Mouse (Mus musculus): Measurements from ENCODE around the gene Olfr70. TPM values are rescaled to one million over a fixed set of nuclear protein-coding genes. Genes with fewer than 3 reads are reported as not detected.
A peak's percentile ranks its signal among the peaks of the same experiment; 100 is the strongest.

Olfr70 gene
- polyA plus RNA-seq, 2 experiments = not detected

DNA sequence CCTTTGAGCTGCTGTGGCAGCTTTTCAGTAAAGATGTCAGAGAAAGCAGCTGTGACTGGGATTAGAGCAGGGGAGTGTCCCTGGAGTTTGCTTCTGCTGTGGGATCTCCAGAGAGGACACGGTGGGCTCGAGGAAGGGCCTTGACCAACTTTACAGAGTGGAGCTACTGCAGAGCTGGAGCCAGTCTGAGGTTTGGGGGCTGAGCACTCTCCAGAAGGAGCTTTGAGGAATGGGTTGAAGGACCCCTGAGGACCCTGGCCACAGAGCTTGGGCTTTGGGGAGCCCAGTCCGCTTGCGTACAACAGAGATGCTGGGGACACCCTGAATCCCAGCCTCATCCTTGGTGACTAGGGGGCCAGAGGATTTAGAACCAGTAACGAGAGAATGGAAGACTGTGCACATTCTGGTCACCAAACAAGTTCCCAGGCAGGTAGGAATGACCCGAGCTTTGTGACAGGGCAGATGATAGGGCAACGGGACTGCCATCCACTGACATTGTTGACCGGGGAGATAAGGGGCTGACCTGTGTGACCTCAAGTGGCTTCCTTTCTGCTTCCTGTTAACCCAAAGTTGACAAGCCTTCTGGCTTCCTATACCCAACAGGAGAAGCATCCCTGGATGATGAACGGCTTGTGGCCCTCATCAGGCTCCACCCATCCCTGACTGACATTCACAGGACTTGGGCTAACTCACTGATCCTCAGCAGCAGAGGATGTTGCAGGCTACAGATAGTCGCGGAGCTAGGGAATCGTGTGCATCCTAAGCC, 25.8 kb upstream of the Olfr70 start:
- no peaks in the 10 kb centered on the region for H3K36me3 ChIP-seq (ENCODE audit: control insufficient read depth, insufficient read depth, low read length)
- no peak overlapping the region for H3K9ac ChIP-seq (ENCODE audit: low read depth, low read length, severe bottlenecking)
- no peak overlapping the region for H3K4me2 ChIP-seq (replicated peaks; ENCODE audit: low read depth, low read length, severe bottlenecking)
- ATAC-seq (ENCODE audit: low FRiP score, low read depth) (no peak), DNase-seq (ENCODE audit: low spot score) (no peak)
- H3K27me3 ChIP-seq (ENCODE audit: control insufficient read depth, insufficient read depth, low read length) = no peaks in the 10 kb centered on the region
- no peak for TF ChIP-seq POLR2A (IDR thresholded peaks at IDR 0.05; ENCODE audit: borderline replicate concordance, extremely low read depth, insufficient read depth, insufficient read length)
- peaks cover 16% of the 10 kb centered on the region; the same call in 1 of the 2 replicates for H3K4me1 ChIP-seq (ENCODE audit: control insufficient read depth, insufficient read depth, low read length)
- H3K27ac ChIP-seq (replicated peaks; ENCODE audit: low read depth, low read length) = no peak overlapping the region
- no peaks in the 10 kb centered on the region for H3K9me3 ChIP-seq (ENCODE audit: control insufficient read depth, low read length)
- 60% methylated on average over 12 of the region's 12 CpGs for WGBS
- no peak overlapping the region for H3K4me3 ChIP-seq (replicated peaks; ENCODE audit: low read length)

DNA sequence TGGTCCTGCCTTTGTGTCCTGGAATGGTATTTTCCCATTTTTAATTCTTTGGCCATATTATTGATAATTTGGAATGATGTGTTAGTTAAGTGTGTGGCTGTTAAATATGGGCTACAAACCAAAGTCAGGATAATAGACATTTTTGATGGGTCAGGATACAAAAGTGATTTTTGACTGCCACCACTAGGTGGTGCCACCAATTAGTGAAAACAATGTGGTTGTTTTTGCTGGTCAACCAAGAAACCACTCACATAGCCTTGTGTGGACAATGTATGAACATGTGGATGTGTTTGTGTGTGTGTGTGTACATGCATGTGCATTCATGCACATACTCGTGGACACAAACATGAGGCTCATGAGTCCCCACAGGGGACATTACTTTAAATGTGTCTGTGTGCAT, 24.2 kb upstream of the Olfr70 start:
- Histone ChIP-seq H3K4me1 (ENCODE audit: control insufficient read depth, insufficient read depth, low read length) (0 out of 2 replicates have a peak, but pooled peaks cover 6% of the 10 kb centered on the region), H3K27me3 (ENCODE audit: control insufficient read depth, insufficient read depth, low read length) (no peaks in the 10 kb centered on the region), H3K9me3 (ENCODE audit: control insufficient read depth, low read length) (no peaks in the 10 kb centered on the region), H3K4me2 (replicated peaks; ENCODE audit: low read depth, low read length, severe bottlenecking) (no peak overlapping the region), H3K4me3 (replicated peaks; ENCODE audit: low read length) (no peak overlapping the region), H3K36me3 (ENCODE audit: control insufficient read depth, insufficient read depth, low read length) (no peaks in the 10 kb centered on the region), H3K27ac (replicated peaks; ENCODE audit: low read depth, low read length) (no peak overlapping the region), H3K9ac (ENCODE audit: low read depth, low read length, severe bottlenecking) (no peak overlapping the region)
- ATAC-seq (ENCODE audit: low FRiP score, low read depth) (no peak), DNase-seq (ENCODE audit: low spot score) (peak; percentile 66)
- no peak for TF ChIP-seq POLR2A (IDR thresholded peaks at IDR 0.05; ENCODE audit: borderline replicate concordance, extremely low read depth, insufficient read depth, insufficient read length)
- 38% methylated on average over 1 of the region's 1 CpGs for WGBS

GRCm38 (mm10) chr4:43722191-43722590, 21.6 kb upstream of the Olfr70 start:
- ATAC-seq (ENCODE audit: low FRiP score, low read depth) (no peak), DNase-seq (ENCODE audit: low spot score) (no peak)
- H3K4me3 ChIP-seq (replicated peaks; ENCODE audit: low read length) = no peak overlapping the region
- no peak overlapping the region for H3K9ac ChIP-seq (ENCODE audit: low read depth, low read length, severe bottlenecking)
- WGBS = 87% methylated on average over 4 of the region's 4 CpGs
- H3K9me3 ChIP-seq (ENCODE audit: control insufficient read depth, low read length) = no peaks in the 10 kb centered on the region
- H3K27me3 ChIP-seq (ENCODE audit: control insufficient read depth, insufficient read depth, low read length) = no peaks in the 10 kb centered on the region
- H3K4me2 ChIP-seq (replicated peaks; ENCODE audit: low read depth, low read length, severe bottlenecking) = no peak overlapping the region
- no peak overlapping the region for H3K27ac ChIP-seq (replicated peaks; ENCODE audit: low read depth, low read length)
- no peaks in the 10 kb centered on the region for H3K36me3 ChIP-seq (ENCODE audit: control insufficient read depth, insufficient read depth, low read length)
- 0 out of 2 replicates have a peak, but pooled peaks cover 2% of the 10 kb centered on the region for H3K4me1 ChIP-seq (ENCODE audit: control insufficient read depth, insufficient read depth, low read length)
- TF ChIP-seq POLR2A (IDR thresholded peaks at IDR 0.05; ENCODE audit: borderline replicate concordance, extremely low read depth, insufficient read depth, insufficient read length) = no peak

- ATAC-seq (ENCODE audit: low FRiP score, low read depth) (peak; percentile 27; the same call in 1 of the 2 replicates), DNase-seq (ENCODE audit: low spot score) (no peak)
These were observed 20.1 kb upstream of the Olfr70 start for GRCm38 (mm10) chr4:43720491-43721228.

DNA sequence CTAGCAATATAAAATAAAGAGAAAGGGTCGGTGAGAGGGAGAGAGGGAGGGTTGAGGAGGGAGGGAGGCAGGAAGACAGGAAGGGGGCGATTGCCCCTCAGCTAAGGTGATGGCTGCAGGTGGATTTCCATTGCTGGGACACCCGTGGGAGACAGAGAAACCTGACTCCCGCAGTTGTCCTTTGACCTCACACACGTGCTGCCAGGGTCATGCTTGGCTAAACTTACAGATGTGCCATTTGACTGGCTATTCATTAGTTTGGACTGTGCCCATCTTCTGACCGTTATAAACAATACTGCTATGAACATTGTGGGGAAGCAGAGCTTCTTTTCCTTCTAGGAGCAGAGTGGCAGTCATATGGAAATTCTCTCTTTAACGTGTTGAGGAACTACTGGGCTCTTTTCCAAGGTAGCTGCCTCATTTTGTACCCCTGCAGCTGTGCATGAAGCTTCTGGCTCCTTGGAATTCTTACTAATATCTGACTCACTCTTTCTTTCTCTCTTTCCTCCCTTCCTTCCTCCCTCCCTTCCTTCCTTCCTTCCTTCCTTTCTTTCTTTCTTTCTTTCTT, 13.1 kb upstream of the Olfr70 start:
- DNase-seq (ENCODE audit: low spot score) = peak; percentile 71
- H3K4me3 ChIP-seq (replicated peaks; ENCODE audit: low read length) = no peak overlapping the region
- no peak for ATAC-seq (ENCODE audit: low FRiP score, low read depth)
- no peak overlapping the region for H3K4me2 ChIP-seq (replicated peaks; ENCODE audit: low read depth, low read length, severe bottlenecking)
- 25% methylated on average over 7 of the region's 7 CpGs for WGBS
- no peaks in the 10 kb centered on the region for H3K27me3 ChIP-seq (ENCODE audit: control insufficient read depth, insufficient read depth, low read length)
- H3K9me3 ChIP-seq (ENCODE audit: control insufficient read depth, low read length) = no peaks in the 10 kb centered on the region
- H3K4me1 ChIP-seq (ENCODE audit: control insufficient read depth, insufficient read depth, low read length) = peaks cover 5% of the 10 kb centered on the region; the same call in 1 of the 2 replicates
- no peaks in the 10 kb centered on the region for H3K36me3 ChIP-seq (ENCODE audit: control insufficient read depth, insufficient read depth, low read length)
- H3K27ac ChIP-seq (replicated peaks; ENCODE audit: low read depth, low read length) = no peak overlapping the region
- no peak for TF ChIP-seq POLR2A (IDR thresholded peaks at IDR 0.05; ENCODE audit: borderline replicate concordance, extremely low read depth, insufficient read depth, insufficient read length)
- H3K9ac ChIP-seq (ENCODE audit: low read depth, low read length, severe bottlenecking) = no peak overlapping the region

More at GRCm38 (mm10) chr4:43720491-43721228, 20.1 kb upstream of the Olfr70 start:
- Histone ChIP-seq H3K4me2 (replicated peaks; ENCODE audit: low read depth, low read length, severe bottlenecking) (no peak overlapping the region), H3K4me3 (replicated peaks; ENCODE audit: low read length) (no peak overlapping the region), H3K9ac (ENCODE audit: low read depth, low read length, severe bottlenecking) (no peak overlapping the region), H3K36me3 (ENCODE audit: control insufficient read depth, insufficient read depth, low read length) (no peaks in the 10 kb centered on the region), H3K4me1 (ENCODE audit: control insufficient read depth, insufficient read depth, low read length) (no peaks in the 10 kb centered on the region), H3K9me3 (ENCODE audit: control insufficient read depth, low read length) (no peaks in the 10 kb centered on the region), H3K27ac (replicated peaks; ENCODE audit: low read depth, low read length) (0 out of 2 replicates have a peak overlapping the region, but pooled peaks have one; percentile 48), H3K27me3 (ENCODE audit: control insufficient read depth, insufficient read depth, low read length) (no peaks in the 10 kb centered on the region)
- 51% methylated on average over 12 of the region's 16 CpGs for WGBS
- no peak for TF ChIP-seq POLR2A (IDR thresholded peaks at IDR 0.05; ENCODE audit: borderline replicate concordance, extremely low read depth, insufficient read depth, insufficient read length)

Data from limb, embryonic 14.5 days (tissue).